Mouse (Mus musculus) heart, embryonic 11.5 days (tissue): Measurements from ENCODE around the gene Tsku. TPM values are rescaled to one million over a fixed set of nuclear protein-coding genes. Genes with fewer than 3 reads are reported as not detected.

Source experiments
- ATAC-seq: fragments of 200-750 bp; cut with Nextera tagmentation; replicated peaks from 2 replicates; pipeline ENCODE4 v1.8.0; 2017; ENCODE audit warnings: moderate library complexity; ENCODE audit not compliant: insufficient number of reproducible peaks, low FRiP score, low TSS enrichment
- H3K27ac ChIP-seq: fragments of 300-500 bp; sonication (generic); 2 replicates; pipeline ENCODE4 v1.5.1; 2014; ENCODE audit warnings: mild to moderate bottlenecking, low read depth, low read length
- H3K27me3 ChIP-seq: fragments of 300-500 bp; sonication (generic); 2 replicates; pipeline ENCODE4 v1.6.1; 2014; ENCODE audit warnings: mild to moderate bottlenecking, low read length, mixed read lengths; ENCODE audit not compliant: control insufficient read depth, insufficient read depth
- H3K36me3 ChIP-seq: fragments of 300-500 bp; sonication (generic); 2 replicates; pipeline ENCODE4 v1.6.1; 2014; ENCODE audit warnings: mild to moderate bottlenecking, low read length, moderate library complexity, mixed read lengths; ENCODE audit not compliant: control insufficient read depth, insufficient read depth
- H3K4me1 ChIP-seq: fragments of 300-500 bp; sonication (generic); 2 replicates; pipeline ENCODE4 v1.6.1; 2014; ENCODE audit warnings: low read length; ENCODE audit not compliant: control insufficient read depth, insufficient read depth
- H3K4me2 ChIP-seq: fragments of 300-500 bp; sonication (generic); 2 replicates; pipeline ENCODE4 v1.6.1; 2014; ENCODE audit warnings: mild to moderate bottlenecking, moderate library complexity
- H3K4me3 ChIP-seq: fragments of 300-500 bp; sonication (generic); 2 replicates; pipeline ENCODE4 v1.5.1; 2014; ENCODE audit warnings: low read depth, low read length
- H3K9ac ChIP-seq: fragments of 300-500 bp; sonication (generic); 2 replicates; pipeline ENCODE4 v1.6.1; 2014; ENCODE audit warnings: mild to moderate bottlenecking, low read depth, low read length, moderate library complexity
- H3K9me3 ChIP-seq: fragments of 300-500 bp; sonication (generic); replicated peaks from 2 replicates; pipeline ENCODE4 v1.6.1; 2016; ENCODE audit warnings: low read length; ENCODE audit not compliant: control insufficient read depth
- WGBS: fragments of 180-500 bp; shearing (Covaris S2); extraction: QIAGEN DNeasy Blood & Tissue Kit; methylation state at CpG from one replicate; pipeline ENCODE4 v1.1.7; 2014; ENCODE audit not compliant: insufficient replicate concordance; 5-methylcytosine and 5-hydroxymethylcytosine counted together
- polyA plus RNA-seq: library from polyadenylated mRNA; unstranded; fragments of >200 nt; fragmentation: Nextera tagmentation; extraction: Ambion mirVana; gene quantifications from 2 replicates; pipeline ENCODE4 v1.2.1, GENCODE M21; 2014

Tsku gene
- polyA plus RNA-seq, 1 experiment from 2014 or later: 6.8 TPM

GRCm38 (mm10) chr7:98328311-98328710, 32.8 kb downstream of the Tsku start:
- Histone ChIP-seq H3K4me1 (peaks cover 26% of the 10 kb centered on the region), H3K9me3 (no peaks in the 10 kb centered on the region), H3K36me3 (no peaks in the 10 kb centered on the region), H3K27me3 (no peaks in the 10 kb centered on the region), H3K27ac (no peak overlapping the region), H3K4me3 (no peak overlapping the region), H3K9ac (no peak overlapping the region), H3K4me2 (no peak overlapping the region)
- ATAC-seq: no peak
- 53% methylated on average over 2 of the region's 2 CpGs for WGBS

- ATAC-seq: no peak
- H3K4me1 ChIP-seq: peaks cover 19% of the 10 kb centered on the region
These were observed 35.1 kb downstream of the Tsku start for GRCm38 (mm10) chr7:98326051-98326450.

GRCm38 (mm10) chr7:98324228-98324627, 36.9 kb downstream of the Tsku start:
- H3K4me3 ChIP-seq: no peak overlapping the region
- no peak overlapping the region for H3K27ac ChIP-seq
- H3K9ac ChIP-seq: no peak overlapping the region
- H3K4me2 ChIP-seq: no peak overlapping the region
- H3K36me3 ChIP-seq: no peaks in the 10 kb centered on the region
- ATAC-seq: no peak
- H3K9me3 ChIP-seq: no peaks in the 10 kb centered on the region
- no peaks in the 10 kb centered on the region for H3K27me3 ChIP-seq
- 83% methylated on average over 1 of the region's 1 CpGs for WGBS
- peaks cover 4% of the 10 kb centered on the region; the same call in 1 of the 2 replicates for H3K4me1 ChIP-seq

More at GRCm38 (mm10) chr7:98326051-98326450, 35.1 kb downstream of the Tsku start:
- Histone ChIP-seq H3K27ac (no peak overlapping the region), H3K9me3 (no peaks in the 10 kb centered on the region), H3K27me3 (no peaks in the 10 kb centered on the region), H3K9ac (no peak overlapping the region), H3K4me2 (no peak overlapping the region), H3K4me3 (no peak overlapping the region), H3K36me3 (no peaks in the 10 kb centered on the region)
- 86% methylated on average over 7 of the region's 7 CpGs for WGBS

- H3K4me1 ChIP-seq: peaks cover 4% of the 10 kb centered on the region; the same call in 1 of the 2 replicates
- no peak overlapping the region for H3K9ac ChIP-seq
- H3K4me2 ChIP-seq: no peak overlapping the region
- 49% methylated on average over 5 of the region's 5 CpGs for WGBS
- no peak overlapping the region for H3K27ac ChIP-seq
- no peak for ATAC-seq
- H3K9me3 ChIP-seq: no peaks in the 10 kb centered on the region
- H3K4me3 ChIP-seq: no peak overlapping the region
- H3K36me3 ChIP-seq: no peaks in the 10 kb centered on the region
- H3K27me3 ChIP-seq: no peaks in the 10 kb centered on the region
These were observed 37.7 kb downstream of the Tsku start for GRCm38 (mm10) chr7:98323288-98324019.

- peaks cover 4% of the 10 kb centered on the region; the same call in 1 of the 2 replicates for H3K4me1 ChIP-seq
- WGBS: 65% methylated on average over 3 of the region's 3 CpGs
- H3K4me3 ChIP-seq: no peak overlapping the region
- H3K27ac ChIP-seq: no peak overlapping the region
- H3K36me3 ChIP-seq: no peaks in the 10 kb centered on the region
- no peaks in the 10 kb centered on the region for H3K27me3 ChIP-seq
- H3K4me2 ChIP-seq: no peak overlapping the region
- ATAC-seq: no peak
- no peak overlapping the region for H3K9ac ChIP-seq
- H3K9me3 ChIP-seq: no peaks in the 10 kb centered on the region
These were observed 38.7 kb downstream of the Tsku start for GRCm38 (mm10) chr7:98322415-98322814.

- Histone ChIP-seq H3K9me3 (no peaks in the 10 kb centered on the region), H3K27ac (no peak within 1 kb of the TSS), H3K36me3 (no peaks in the 10 kb centered on the region), H3K4me1 (peaks cover 4% of the 10 kb centered on the region; the same call in 1 of the 2 replicates), H3K9ac (no peak within 1 kb of the TSS), H3K4me3 (no peak within 1 kb of the TSS), H3K27me3 (no peaks in the 10 kb centered on the region), H3K4me2 (no peak within 1 kb of the TSS)
- ATAC-seq: no peak
- WGBS: 84% methylated on average over 2 of the region's 2 CpGs
These were observed 40.0 kb downstream of the Tsku start, which contains the start of gene Acer3 for GRCm38 (mm10) chr7:98321083-98321482. Acer3 (minus strand) TSS chr7:98321208.

- ATAC-seq: no peak
- H3K4me2 ChIP-seq: no peak overlapping the region
- peaks cover 4% of the 10 kb centered on the region; the same call in 1 of the 2 replicates for H3K4me1 ChIP-seq
- H3K4me3 ChIP-seq: no peak overlapping the region
- no peaks in the 10 kb centered on the region for H3K36me3 ChIP-seq
- no peaks in the 10 kb centered on the region for H3K27me3 ChIP-seq
- 81% methylated on average over 7 of the region's 7 CpGs for WGBS
- no peak overlapping the region for H3K9ac ChIP-seq
- H3K9me3 ChIP-seq: no peaks in the 10 kb centered on the region
- no peak overlapping the region for H3K27ac ChIP-seq
These were observed 41.0 kb downstream of the Tsku start for GRCm38 (mm10) chr7:98320006-98320556.

- Histone ChIP-seq H3K9ac (no peak overlapping the region), H3K36me3 (no peaks in the 10 kb centered on the region), H3K27me3 (no peaks in the 10 kb centered on the region; the same call in 1 of the 2 replicates), H3K4me2 (no peak overlapping the region), H3K27ac (no peak overlapping the region), H3K4me3 (no peak overlapping the region), H3K4me1 (no peaks in the 10 kb centered on the region), H3K9me3 (no peaks in the 10 kb centered on the region)
- 52% methylated on average over 2 of the region's 2 CpGs for WGBS
- ATAC-seq: no peak
These were observed 44.6 kb downstream of the Tsku start for GRCm38 (mm10) chr7:98316568-98316967.
